Mouse (Mus musculus): ENCODE results near the gene Tmtc1.

DNA sequence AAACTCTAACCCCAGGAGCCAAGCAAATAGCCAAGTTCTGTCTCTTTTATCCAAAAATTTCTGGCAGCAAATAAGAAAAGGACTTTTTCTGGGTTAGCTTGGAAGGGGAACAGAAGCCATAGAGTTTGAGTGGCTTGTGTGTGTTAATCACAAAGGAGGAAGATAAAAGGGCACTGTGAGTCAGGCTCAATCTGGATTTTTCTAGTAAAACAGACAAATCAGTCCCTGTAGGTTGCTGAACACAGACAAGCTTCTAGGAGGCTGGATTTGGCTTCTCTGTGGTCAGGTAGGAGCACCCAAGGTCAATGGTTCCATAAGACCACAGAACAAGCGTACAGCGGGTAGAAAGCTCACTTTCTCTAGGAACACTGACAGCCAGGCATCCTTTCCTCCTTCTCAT, 141.9 kb downstream of the Tmtc1 start:
- TF ChIP-seq EP300 (optimal IDR thresholded peaks at IDR 0.05) (no peak), CTCF (IDR thresholded peaks at IDR 0.05; ENCODE audit: low read depth) (no peak)

All from stomach, postnatal 0 days (tissue).